Mouse (Mus musculus) forebrain, embryonic 10.5 days (tissue): ENCODE measurements around the gene Ccdc60. TPM values are rescaled to one million over a fixed set of nuclear protein-coding genes. Genes with fewer than 3 reads are reported as not detected.

Experiments
- DNase-seq: peaks from one replicate; pipeline ENCODE4 v3.0.0-alpha.2; 2017; ENCODE audit warnings: low spot score; ENCODE audit errors: extremely low spot score
- H3K27ac ChIP-seq: fragments of 300-500 bp; sonication (generic); 2 replicates; pipeline ENCODE4 v1.5.1; 2016; ENCODE audit warnings: mild to moderate bottlenecking
- H3K27me3 ChIP-seq: fragments of 300-500 bp; sonication (generic); 2 replicates; pipeline ENCODE4 v1.6.1; 2016; ENCODE audit warnings: mild to moderate bottlenecking; ENCODE audit not compliant: poor library complexity, severe bottlenecking
- H3K36me3 ChIP-seq: fragments of 300-500 bp; sonication (generic); replicated peaks from 2 replicates; pipeline ENCODE4 v1.6.1; 2016; ENCODE audit warnings: mild to moderate bottlenecking, moderate library complexity
- H3K4me1 ChIP-seq: fragments of 300-500 bp; sonication (generic); 2 replicates; pipeline ENCODE4 v1.6.1; 2016
- H3K4me3 ChIP-seq: fragments of 300-500 bp; sonication (generic); 2 replicates; pipeline ENCODE4 v1.5.1; 2016; ENCODE audit warnings: mild to moderate bottlenecking, moderate library complexity
- H3K9me3 ChIP-seq: fragments of 300-500 bp; sonication (generic); 2 replicates; pipeline ENCODE4 v1.6.1; 2016; ENCODE audit warnings: mild to moderate bottlenecking, moderate library complexity
- WGBS: fragments of 180-500 bp; shearing (Covaris S2); methylation state at CpG from one replicate; pipeline ENCODE4 v1.1.7; 2016; 5-methylcytosine and 5-hydroxymethylcytosine counted together
- polyA plus RNA-seq: library from polyadenylated mRNA; unstranded; fragments of >200 nt; fragmentation: Nextera tagmentation; extraction: Ambion mirVana; gene quantifications from 2 replicates; pipeline ENCODE4 v1.2.1, GENCODE M21; 2016

The Ccdc60 gene
- polyA plus RNA-seq, 1 experiment from 2014 or later, result 0.66 TPM

DNA sequence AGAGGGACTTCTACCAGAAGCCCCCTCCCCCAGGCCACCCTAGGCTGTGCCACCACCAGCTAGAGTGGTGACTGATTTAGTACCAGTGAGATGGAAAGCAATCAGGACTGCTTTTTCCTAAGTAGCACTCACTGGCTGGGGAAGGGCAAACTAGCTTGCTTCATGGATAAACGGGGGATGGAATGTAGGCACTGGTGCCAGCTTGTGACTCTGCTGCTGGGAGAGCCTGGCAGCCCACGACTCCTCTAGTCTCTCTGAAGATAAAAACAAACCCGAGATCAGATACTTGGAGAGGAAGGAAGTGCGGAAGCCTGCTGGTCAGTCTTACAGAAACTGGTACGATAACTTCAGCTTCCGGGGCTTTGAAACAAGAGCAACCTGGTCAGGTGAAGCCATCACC, 208.0 kb downstream of the Ccdc60 start:
- Histone ChIP-seq H3K27me3 (peaks cover 27% of the 10 kb centered on the region), H3K27ac (no peak overlapping the region), H3K4me1 (peaks cover 11% of the 10 kb centered on the region), H3K36me3 (no peaks in the 10 kb centered on the region), H3K4me3 (no peak overlapping the region), H3K9me3 (no peaks in the 10 kb centered on the region)
- DNase-seq, result no peak
- 63% methylated on average over 6 of the region's 6 CpGs for WGBS

Other genes with a start within 250 kb of the Ccdc60 start
- not detected in 2 replicates for gene Tmem233, start 205.7 kb downstream of the Ccdc60 start, polyA plus RNA-seq
- 8.5 and 8.6 TPM in 2 replicates for gene Hspb8, start 133.9 kb upstream of the Ccdc60 start, polyA plus RNA-seq